Mouse (Mus musculus) spleen, postnatal 10 days (tissue): ENCODE measurements at regions not wholly inside any gene's neighbourhood (a gene's known extent, or its start where the extent isn't known, plus 50 kb on each side); places are given as distances from the start of the nearest gene placed in this dataset.
"Not testable (repeated sequence)": the region's sequence is repeated elsewhere in the genome, so short reads cannot be mapped to it uniquely, and the experiment has no call there.

ENCODE experiments used
- DNase-seq, 2 experiments: peaks; one replicate each; pipeline ENCODE4 v3.0.0; 2021 to 2022; ENCODE audit warnings: low spot score in 2 of 2

DNA sequence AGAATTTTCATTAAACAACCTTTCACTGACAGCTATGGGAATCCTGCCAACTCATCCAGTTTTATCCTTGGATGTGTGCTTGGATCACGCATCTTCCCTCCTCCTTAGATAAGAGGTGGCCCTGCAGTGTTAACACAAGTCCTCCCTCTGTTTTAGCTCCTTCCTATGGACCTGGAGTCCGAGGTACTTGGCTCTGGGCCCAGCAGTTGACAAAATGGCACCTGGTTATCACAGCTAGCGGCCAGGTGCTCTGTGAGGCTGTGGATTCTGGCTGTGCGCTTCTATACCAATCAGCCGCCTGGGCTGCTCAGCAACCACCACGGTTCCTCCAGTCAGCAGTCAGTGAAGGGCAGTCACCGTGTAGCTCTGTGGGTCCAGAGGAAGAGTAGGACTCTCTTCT, 157.4 kb downstream of the Prdm2 start:
- DNase-seq = no peak

DNA sequence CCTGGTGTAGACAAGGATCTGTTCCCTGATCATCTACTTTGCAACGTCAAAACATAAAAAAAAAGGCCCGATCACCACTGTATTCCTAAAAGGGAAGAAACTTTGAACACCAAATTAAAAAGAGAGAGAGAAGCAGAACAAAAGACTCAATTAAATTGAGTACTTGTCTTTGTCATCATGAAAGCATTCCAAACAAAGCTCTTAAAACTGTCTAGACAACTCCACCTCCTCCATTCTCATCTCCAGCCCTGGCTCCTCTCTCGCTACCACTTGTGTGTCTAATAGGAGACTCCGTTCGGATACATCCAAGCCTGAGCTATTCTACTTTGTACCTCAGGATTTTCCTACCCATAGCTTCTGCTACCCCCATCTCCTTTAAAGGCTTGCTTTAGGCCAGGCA, 159.8 kb downstream of the Prdm2 start:
- no peak for DNase-seq

DNA sequence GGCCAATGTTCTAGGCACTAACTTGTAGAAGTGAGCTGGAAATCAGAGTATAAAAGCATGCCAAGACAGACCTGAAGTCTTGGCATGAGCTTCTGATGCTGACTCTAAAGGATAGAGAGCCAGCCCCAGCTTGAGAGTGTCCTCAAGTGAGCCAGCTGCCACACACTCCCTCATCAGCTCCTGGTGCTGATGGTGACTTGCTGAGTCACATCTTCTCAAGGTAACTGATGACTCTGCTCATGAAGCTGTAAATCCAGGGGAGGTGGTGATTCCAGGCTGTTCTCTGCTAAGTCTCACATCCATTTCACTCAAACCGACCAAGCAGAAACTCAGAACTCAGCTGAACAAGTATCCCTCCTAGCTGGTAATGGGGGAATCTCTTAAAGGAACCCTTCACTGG, 161.6 kb downstream of the Prdm2 start:
- DNase-seq = no peak

DNA sequence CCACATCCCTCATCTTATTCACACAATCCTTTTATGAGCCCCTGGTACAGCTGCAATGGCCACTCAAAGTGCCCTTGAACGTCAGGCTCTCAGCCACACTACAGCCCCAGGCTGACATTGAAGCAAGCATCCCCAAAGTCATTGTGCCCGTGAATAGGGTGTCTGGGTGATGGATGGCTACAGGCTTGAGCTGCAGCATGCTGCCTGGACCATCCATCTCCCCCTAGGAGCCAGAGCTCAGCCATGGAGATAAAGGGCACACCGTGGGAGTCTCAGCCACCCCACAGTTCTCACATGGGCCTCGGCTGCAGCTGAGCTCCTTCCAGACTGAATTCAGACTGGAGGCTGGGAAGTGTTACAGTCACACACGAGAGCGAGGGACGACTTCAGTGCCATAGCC, 167.6 kb downstream of the Prdm2 start:
- no peak for DNase-seq

DNA sequence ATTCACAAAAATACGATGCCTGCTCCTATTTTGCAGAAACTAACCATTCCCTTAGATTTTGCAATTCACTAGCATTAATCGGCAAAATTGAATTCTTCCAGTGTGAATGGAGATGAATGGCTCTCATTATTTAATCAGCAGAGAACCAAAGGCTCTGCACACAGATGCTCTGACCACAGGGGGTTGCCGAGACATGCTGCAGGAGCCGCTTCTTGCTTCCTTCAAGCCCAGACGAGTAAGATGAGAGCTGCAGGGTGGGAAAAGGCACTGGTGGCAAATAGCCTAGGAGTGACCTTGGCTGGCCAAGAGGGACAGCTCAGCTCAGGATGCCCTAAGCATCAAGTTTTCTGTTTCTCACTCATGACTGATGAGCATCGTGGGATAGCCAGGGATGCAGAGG, 170.0 kb downstream of the Prdm2 start:
- DNase-seq = no peak

DNA sequence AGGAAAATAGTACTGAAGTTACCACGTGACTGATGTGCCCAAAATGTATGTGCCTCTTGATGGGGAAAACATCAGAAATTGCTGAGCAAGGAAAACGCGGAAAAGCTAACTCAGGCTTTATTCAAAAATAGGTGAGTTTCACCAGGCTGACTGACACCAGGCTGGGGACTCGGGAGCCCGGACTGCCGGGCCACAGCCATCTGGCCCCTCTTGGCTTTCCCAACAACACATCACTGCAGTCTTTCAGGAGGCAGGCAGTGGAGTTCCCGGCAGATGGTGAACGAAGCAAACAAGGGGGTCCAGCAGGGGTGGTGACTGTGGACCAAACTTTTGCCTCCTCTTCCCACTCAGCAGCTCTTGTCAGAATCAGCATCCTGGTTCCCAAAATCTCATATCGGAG, 174.2 kb downstream of the Prdm2 start:
- DNase-seq = no peak

DNA sequence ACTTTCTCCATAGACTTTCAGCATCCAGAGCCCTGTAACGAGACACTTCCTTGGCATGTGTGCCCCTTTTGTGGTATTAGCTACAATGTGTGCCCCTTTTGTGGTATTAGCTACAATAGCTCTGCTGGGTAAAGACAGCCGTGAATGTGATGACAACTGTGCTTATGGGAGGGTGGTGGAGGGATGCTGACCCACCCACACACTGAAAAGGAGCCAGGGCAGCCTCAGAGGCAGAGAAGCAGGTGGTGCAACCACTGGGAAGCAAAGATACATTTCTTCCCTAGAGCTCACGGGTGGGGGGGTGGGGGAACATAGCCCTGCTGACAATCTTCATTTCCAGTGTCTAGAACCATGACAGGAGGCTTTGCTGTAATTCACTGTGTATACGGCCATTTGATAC, 176.1 kb downstream of the Prdm2 start:
- DNase-seq = no peak

DNA sequence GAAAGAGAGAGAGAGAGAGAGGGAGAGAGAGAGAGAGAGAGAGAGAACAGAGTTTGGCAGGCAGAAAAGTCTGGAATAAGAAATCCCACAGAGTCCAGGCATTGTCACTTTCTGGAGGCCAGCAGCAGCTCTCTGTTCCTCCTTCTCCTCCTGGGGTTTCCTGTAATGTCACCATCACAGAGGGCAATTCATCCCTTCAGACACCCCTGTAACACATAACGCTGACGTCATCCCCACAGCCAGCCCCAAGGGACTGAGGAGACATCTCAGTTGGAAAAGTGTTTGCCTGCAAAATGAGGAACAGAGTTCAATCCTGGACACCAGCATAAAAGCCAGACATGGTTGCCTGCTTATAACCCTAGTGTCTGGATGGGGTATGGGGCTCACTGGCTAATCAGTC, 177.7 kb downstream of the Prdm2 start:
- DNase-seq = not testable (repeated sequence)

DNA sequence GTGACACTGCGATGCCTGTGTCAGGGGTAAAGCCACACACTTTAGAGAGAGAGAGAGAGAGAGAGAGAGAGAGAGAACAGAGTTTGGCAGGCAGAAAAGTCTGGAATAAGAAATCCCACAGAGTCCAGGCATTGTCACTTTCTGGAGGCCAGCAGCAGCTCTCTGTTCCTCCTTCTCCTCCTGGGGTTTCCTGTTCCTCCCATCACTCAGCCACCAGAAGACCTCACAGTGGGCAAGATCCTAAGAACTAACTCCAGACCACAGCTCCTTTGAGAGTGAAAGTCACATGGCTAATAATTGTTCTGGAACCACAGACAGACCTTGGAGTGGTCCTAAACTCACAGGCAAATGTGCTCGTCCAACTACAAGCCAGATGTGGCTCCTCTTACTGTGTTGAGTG, 178.5 kb downstream of the Prdm2 start:
- not testable (repeated sequence) for DNase-seq

DNA sequence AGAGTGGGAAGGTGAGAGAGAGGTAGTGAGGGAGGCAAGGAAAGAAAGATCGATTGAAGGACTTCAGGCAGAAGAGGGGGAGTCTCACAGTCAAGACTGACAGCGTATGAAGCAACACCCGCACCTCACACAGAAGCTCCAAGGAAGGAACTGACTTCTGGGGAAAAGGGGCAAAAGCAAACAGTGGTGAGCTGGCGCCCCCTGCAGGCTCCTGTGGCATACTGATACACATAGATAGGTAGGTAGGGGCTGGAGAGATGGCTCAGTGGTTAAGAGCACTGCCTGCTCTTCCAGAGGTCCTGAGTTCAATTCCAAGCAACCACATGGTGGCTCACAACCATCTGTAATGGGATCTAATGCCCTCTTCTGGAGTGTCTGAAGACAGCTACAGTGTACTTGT, 183.0 kb downstream of the Prdm2 start:
- DNase-seq = peak in 1 of 2 experiments; percentile 19

DNA sequence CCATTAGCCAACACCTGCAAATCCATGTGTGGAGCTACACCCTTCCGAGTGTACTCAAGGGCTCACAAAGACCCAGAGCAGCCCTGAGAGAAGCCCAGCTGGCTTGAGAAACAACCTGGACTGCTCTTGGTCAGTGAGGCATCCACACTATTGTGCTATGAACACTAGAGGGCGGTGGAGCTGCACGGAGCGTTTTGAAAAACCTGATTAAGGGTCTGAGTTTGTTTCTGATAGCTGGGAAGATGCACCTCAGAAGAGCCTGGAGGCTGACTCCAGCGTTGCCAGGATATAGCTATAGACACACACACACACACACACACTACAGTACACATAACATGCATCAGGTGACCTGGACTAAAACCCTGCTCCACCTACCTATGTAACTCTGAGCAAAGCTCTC, 185.5 kb downstream of the Prdm2 start:
- DNase-seq = peak; percentile 6 to 49

DNA sequence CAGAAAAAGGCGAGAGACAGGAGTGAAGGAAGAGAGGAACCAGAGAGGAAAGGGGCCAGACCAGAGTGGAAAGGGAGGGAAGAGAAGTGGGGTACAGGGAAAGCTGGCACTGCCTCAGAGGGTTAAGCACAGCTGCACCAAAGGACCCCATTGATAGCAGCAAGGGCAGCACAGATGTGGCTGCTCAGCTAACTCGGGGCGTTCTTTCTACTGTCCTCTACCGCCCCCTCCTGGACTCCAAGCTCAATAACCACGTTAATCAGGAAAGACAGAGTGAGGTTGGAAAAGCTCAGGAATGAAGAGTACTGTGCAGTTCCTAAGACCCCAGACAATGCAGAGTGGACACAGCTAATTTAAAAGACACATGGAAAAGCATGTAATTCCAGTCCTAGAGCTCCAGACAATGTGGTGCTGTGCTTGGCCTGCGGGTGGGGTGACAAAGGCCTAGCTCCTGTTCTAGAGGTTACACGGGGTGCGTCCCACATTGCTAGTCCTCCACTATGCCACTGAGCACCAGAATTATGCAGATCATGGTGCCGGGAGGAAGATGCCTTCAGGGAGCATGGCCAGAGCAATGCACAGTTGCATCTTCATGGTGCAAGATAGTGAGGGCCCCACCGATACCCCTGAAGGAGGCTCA, 191.4 kb downstream of the Prdm2 start:
- DNase-seq = peak in 1 of 2 experiments; percentile 49

DNA sequence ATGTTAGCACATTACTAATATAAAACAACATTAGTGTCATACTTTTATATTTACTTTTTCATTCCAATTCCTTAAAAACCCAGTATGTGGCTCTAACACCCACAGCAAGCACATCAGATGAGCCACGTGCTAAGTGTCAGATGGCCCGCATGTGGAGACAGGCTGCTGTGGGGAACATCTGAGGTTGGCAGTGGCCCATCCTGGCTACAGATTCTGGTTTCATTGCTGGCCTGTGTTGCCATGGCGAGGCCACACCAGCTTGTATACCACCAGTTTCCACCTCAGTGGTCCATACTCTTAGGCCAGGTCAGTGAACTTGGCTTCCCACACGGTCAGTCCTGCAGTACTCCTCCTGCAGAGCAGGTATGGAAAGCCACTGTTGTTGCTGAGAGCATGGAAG, 192.1 kb downstream of the Prdm2 start:
- no peak for DNase-seq

DNA sequence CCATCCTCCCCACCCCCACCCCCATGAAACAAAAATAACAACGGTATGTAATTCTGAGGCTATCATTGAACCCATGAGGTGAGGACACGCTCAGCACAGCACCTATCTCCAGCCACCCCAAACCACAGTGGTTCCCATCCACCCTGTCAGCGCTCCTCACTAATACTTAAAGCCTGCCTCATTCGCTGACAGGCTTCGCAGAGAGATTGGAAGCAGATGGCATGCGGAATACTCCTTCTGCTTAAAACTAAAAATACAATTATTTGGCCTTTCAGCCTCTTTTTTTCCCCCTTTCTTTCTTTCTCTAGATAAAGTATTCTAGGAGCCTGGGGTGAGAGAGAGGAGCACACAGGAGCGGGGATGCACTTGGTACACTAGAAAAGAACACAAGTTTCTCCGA, 199.9 kb downstream of the Prdm2 start:
- no peak for DNase-seq

DNA sequence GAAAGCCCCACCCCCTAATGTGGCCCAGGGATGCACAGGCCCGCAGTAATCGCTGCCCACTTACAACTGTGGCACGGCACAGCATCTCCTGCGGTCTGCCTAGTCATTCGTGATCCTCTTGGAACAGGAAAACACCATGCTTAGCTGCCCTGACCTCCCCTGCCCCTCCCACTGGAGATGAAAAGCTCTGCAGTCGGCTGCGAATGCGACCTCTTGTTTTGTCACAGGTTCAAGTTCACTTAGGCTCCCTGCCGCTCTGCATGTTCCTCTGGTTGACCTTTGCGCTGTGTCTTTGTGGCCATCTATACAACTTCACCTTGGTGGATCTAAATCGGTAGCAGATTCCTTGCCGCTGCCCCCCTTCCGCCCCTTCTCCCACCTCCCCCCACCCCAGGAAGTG, 210.8 kb downstream of the Prdm2 start:
- DNase-seq = no peak

DNA sequence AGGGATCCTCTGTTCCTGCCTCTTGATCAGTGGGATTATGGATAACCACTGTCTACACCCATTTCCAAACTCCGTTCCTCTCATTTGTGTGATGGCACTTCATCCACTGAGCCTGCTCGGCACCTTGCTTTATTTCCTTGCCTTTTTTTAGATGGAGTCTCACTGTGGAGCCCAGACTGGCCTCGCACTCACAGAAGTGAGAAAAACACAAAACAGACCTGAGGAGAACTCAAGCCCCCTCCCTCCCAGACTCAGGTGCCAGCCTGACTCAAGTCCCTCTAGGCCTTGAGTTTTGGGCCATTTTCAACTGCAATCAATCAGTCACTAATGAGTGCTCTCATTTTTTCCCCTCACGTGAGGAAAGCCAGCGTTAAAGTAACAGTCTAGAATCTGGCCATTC, 211.3 kb downstream of the Prdm2 start:
- DNase-seq = no peak

DNA sequence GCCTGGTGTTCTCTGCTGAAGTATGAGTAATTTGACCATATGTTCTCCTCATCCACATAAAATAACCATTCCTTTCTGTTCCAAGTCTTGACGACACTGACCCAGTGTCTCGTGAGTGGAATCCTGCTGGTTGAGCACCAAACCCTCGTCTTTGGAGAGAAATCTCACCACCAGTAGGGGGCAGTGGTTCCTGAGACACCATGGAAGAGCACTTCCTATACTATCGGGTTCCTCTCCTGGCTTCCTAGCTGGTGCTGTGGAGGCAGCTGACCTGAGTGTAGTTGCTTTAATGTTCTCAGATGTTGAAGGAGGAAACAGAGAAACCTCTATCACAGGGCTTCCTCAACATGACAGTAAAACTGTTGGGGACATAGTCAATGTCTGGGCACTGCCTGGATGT, 216.4 kb downstream of the Prdm2 start:
- DNase-seq = no peak

DNA sequence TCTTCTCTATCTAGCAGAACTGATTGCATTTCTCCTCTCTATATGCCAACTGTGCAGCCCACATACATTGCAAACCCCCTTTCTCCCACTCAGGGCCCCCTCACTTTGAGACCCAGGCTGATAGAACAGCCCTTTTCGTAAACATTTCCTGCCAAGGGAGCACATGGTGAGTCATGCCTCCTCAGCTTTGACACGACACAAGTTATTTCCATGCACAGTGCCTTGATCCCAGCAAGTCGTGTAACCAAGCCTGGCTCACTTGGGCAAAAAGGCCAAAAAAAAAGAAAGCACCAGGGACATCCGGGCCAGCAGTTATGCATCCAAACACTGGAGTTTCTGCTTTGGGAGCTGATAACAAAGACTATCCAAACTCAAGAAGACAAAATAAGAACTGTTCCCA, 221.4 kb downstream of the Prdm2 start:
- no peak for DNase-seq

DNA sequence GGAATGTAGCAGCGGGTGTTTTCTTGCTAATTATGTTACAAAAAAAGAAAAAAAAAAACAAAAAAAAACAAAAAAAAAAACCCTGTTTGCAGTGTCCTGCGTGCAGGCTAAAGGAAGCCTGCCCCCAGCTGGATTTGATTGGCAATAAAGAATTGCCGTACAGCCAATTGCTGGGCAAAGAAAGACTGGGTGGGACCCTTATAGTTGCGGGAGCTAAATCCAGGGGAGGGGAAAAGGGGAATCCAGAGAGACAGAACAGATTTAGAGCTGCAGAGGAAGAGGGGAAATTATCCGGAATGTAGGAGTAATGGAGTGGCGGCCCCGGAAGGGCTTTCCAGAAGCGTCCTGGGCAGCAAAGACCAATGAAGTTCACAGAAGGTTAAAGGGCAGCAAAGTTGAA, 223.6 kb downstream of the Prdm2 start:
- DNase-seq = no peak

DNA sequence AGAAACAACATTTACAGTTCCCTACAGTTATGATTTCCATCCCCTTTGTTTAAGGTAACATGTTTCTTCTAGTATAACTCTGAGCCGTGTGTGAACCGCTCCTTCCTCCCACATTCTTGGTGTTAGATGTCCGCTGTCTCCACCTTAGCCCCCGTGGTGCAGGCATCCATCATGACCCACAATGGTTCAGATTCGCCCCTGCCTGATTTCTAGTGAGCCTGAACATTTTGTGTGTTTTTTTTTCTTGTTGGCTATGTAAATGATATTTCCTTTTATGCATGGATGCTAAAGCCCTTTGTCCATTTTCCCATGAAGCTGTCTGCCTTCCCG, 229.5 kb downstream of the Prdm2 start:
- no peak for DNase-seq

DNA sequence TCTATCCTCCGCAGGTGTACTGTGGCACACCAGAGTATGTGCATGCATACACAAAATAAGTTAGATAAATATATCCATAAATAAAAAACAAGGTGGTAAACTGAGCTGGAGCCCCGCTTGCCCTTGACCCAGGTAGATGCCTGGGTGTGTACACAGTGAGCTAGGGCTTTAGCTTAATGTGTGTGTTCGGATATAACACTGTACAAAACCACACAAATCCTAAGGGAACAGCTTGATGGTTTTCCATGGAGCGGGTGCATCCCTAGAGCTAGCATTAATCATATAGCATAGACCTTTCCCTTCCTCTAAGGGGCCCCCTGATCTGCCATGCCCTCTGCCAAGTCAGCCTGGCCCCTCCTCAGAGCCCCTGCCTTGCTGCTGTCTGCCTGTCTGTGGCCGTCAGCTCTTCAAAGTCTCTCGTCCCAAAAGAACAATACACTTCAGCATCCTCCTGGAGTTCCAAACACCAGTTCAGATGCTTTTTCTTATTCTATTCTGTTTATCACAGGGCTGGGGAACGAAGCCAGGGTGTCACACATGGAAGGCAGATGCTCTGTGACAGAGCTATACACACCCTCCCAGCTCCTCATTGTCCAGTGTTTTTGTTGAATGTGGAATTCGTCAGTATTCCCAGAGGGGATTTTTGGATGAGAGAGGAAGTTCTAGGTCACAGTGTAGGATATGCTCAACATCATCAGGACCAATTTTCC, 230.1 kb downstream of the Prdm2 start:
- DNase-seq = no peak

DNA sequence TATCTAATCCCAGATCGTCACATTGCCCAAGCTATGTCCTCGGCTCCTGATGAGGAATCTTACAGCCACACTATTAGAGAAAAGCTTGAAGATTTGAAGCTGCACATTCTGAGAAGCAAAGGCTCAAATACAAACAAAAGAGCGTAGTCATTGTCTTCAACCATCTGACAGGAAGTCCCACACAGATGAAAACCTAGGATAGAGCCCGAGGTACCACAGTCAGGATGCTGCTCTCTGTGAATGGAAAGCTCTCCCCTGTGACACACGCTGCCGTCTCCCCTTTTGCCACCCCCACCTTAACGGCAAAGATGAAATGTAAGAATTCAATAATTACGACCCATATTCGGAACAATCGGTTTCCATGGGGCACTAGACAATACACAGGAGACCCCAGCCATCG, 237.2 kb downstream of the Prdm2 start:
- DNase-seq = no peak

DNA sequence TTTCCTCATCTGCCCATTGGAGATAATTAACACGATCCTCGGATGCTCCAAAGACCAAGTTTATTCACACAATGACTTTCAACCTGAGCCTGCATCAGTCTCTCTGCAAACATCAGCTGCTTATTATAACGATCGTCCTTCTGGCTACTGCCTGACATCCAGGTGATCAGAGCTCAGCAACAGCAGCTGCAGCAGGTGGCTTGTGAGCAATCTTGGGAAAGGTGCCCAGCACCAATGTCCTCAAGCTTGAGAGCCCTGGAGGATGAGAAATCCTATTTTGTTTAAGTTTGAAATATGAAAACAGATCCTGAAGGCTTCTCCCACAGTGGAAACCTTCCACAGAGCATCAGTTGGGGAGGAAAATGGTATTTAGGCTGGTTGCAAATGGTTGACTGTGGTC, 242.8 kb downstream of the Prdm2 start:
- DNase-seq = no peak

DNA sequence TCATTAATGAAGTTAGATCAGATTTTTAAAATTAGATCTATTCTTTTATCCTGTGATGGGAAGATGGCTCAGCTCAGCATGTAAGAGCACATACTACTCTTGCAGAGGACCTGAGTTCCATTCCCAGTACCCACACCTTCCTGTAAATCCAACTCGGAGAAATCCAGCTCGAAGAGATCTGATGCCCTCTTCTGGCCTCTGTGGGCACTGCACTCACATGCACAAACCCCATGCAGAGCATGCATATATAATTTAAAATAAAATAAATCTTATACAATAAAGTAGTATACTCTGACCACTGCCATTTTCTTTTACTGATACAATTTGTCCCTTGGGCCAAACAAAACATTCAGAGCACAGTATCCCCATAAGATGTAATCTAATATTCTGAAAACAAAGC, 245.2 kb downstream of the Prdm2 start:
- no peak for DNase-seq
